Mouse (Mus musculus) Muller cell, postnatal 12 days (primary cell): ENCODE results near the gene Lpin2.

ENCODE experiments used
- DNase-seq: peaks from one replicate; pipeline ENCODE4 v3.0.0-alpha.2; 2015; ENCODE audit errors: inconsistent ontology term

Gene Lpin2

GRCm38 (mm10) chr17:71203998-71204808 is 21.8 kb downstream of the Lpin2 start:
- no peak for DNase-seq

- no peak for DNase-seq
Measured at GRCm38 (mm10) chr17:71204809-71205091, 22.4 kb downstream of the Lpin2 start.

GRCm38 (mm10) chr17:71206136-71206893 is 24.0 kb downstream of the Lpin2 start:
- DNase-seq: no peak

- no peak for DNase-seq
Measured at GRCm38 (mm10) chr17:71207268-71207667, 24.9 kb downstream of the Lpin2 start.

DNA sequence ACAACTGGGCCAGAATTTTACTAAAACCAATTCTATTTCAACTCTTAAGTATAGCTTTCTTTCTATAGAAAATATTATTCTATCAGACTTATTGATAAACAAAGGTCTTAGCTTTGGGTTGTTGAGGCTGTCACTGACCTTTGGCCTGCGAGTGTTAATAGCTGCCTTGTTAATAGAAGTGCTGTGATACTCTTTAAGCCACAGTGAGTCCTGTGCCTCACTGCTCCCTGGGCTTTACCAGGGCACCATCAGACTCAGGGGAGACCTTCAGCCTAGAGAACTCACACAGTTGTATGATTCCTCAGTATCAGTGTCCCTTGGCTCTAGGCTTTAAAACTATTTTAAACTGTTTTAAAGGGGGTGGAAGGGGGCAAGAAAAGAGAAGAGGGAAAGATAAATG is 26.0 kb downstream of the Lpin2 start:
- no peak for DNase-seq

GRCm38 (mm10) chr17:71208921-71209320 is 26.6 kb downstream of the Lpin2 start:
- no peak for DNase-seq

DNA sequence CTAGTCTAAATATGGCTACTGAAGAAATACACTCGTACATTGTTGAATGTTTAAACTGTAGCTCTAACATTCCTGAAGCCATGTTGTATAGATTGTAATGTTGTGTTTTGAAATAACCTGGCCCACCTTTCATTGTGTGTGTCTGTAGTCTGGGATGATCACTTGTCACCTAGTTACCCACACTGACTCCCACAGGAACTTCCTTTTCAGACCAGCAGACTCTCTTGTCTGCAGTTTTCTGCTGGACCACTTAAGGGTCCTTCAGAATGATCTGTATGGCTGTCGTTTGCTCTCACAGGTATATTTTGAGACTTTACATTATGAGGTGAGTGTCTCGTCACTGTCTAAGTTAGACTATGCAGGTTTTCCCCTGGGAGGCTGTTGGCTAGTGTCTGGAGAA is 27.6 kb downstream of the Lpin2 start:
- no peak for DNase-seq

- no peak for DNase-seq
Measured at GRCm38 (mm10) chr17:71211962-71212646, 29.7 kb downstream of the Lpin2 start.

GRCm38 (mm10) chr17:71213666-71214065 is 31.3 kb downstream of the Lpin2 start:
- no peak for DNase-seq

- no peak for DNase-seq
Measured at GRCm38 (mm10) chr17:71214514-71215240, 32.3 kb downstream of the Lpin2 start.

- DNase-seq: no peak
Measured at GRCm38 (mm10) chr17:71215241-71215839, 33.0 kb downstream of the Lpin2 start.

- no peak for DNase-seq
Measured at GRCm38 (mm10) chr17:71216263-71216662, 33.9 kb downstream of the Lpin2 start.

DNA sequence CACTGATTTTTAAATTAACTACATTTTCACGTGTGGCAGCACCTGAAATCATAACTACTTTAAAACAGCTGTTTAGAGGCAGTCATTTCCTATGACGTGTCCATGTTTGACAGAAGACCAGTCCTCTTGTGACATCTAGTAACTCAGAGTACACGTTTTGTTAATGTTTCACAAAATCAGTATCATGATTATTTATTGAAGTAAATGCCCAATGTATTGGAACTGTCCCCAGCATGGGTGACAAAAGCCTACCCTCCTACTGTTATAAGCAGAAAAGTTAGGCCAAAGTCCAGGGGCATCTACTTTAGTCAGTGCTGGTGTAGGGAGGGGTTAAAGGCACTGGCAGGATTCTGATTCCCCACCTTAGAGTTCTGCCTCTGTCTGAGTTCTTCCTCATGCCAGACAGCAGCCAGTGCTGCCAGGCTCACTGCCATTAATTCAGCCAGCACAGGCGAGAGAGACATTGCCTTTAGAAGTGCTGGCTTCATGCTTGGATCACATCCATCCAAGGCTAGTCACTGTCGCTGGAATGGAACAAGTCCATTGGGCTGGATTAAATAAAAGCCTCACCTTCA is 34.8 kb downstream of the Lpin2 start:
- no peak for DNase-seq

GRCm38 (mm10) chr17:71221383-71221782 is 39.0 kb downstream of the Lpin2 start:
- no peak for DNase-seq

GRCm38 (mm10) chr17:71223676-71224075 is 41.3 kb downstream of the Lpin2 start:
- DNase-seq: no peak

- no peak for DNase-seq
Measured at GRCm38 (mm10) chr17:71224521-71224920, 42.2 kb downstream of the Lpin2 start.

GRCm38 (mm10) chr17:71225091-71225490 is 42.7 kb downstream of the Lpin2 start:
- no peak for DNase-seq

DNA sequence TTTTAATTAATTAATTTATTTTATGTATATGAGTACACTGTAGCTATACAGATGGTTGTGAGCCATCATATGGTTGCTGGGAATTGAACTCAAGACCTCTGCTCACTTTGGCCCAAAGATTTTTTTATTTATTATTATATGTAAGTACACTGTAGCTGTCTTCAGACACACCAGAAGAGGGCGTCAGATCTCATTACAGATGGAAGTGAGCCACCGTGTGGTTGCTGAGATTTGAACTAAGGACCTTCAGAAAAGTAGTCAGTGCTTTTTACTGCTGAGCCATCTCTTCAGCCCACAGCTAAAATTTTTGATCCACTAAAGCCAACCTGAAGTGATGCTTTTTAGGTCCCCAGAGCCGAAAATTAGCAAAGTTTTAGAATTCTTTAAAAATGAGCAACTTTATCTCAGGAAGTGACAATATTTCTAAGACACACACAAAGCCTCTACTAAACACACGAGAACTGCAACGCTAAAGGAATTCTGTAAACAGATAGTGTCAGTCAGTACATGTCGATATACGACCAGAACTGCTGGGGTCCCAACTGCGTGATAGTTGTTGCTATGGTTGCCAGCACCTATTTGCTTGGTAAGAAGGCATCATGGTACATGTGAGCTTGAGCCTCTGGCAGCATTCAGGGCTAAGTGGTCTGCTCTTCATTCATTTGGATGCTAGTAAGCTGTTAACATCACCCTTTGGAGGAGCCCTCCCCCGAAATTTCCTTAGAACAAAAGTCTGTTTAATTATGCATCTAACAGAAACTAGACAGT is 45.0 kb downstream of the Lpin2 start:
- no peak for DNase-seq

DNA sequence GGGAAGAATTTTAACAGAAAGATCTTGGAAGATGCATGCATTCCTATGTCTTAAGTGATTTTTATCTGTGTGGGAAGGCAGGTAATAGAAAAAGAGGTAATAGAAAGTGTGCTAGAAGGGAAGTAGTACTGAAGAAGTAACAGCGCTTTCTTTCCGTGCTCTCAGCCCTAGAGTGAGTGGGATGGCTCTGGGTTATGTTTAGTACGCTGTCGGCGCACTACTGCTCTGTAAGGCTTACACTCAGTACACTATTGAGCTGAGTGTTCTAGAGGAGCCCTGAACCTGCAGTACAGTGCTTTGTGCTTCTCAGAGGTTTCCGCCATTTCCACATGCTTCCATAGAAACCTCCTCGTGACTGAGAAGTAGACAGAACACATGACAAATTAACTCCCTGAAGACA is 46.3 kb downstream of the Lpin2 start:
- no peak for DNase-seq

GRCm38 (mm10) chr17:71230108-71230709 is 47.8 kb downstream of the Lpin2 start:
- DNase-seq: no peak
